Mouse (Mus musculus) intestine, embryonic 15.5 days (tissue): ENCODE measurements around the gene Gal3st4. TPM values are rescaled to one million over a fixed set of nuclear protein-coding genes. Genes with fewer than 3 reads are reported as not detected.
A peak's percentile ranks its signal among the peaks of the same experiment; 100 is the strongest.

Experiments
- ATAC-seq: fragments of 200-750 bp; cut with Nextera tagmentation; 2 replicates; pipeline ENCODE4 v1.8.0; 2017; ENCODE audit warnings: moderate TSS enrichment, moderate library complexity
- H3K27ac ChIP-seq: fragments of 300-500 bp; sonication (generic); 2 replicates; pipeline ENCODE4 v1.5.1; 2015; ENCODE audit warnings: mild to moderate bottlenecking, inconsistent platforms
- H3K27me3 ChIP-seq: fragments of 300-500 bp; sonication (generic); replicated peaks from 2 replicates; pipeline ENCODE4 v1.6.1; 2015; ENCODE audit warnings: inconsistent platforms
- H3K36me3 ChIP-seq: fragments of 300-500 bp; sonication (generic); 2 replicates; pipeline ENCODE4 v1.6.1; 2015; ENCODE audit warnings: inconsistent platforms
- H3K4me1 ChIP-seq: fragments of 300-500 bp; sonication (generic); replicated peaks from 2 replicates; pipeline ENCODE4 v1.6.1; 2015; ENCODE audit warnings: inconsistent platforms
- H3K4me2 ChIP-seq: fragments of 300-500 bp; sonication (generic); replicated peaks from 2 replicates; pipeline ENCODE4 v1.6.1; 2015; ENCODE audit warnings: mild to moderate bottlenecking, inconsistent platforms
- H3K4me3 ChIP-seq: fragments of 300-500 bp; sonication (generic); replicated peaks from 2 replicates; pipeline ENCODE4 v1.5.1; 2015; ENCODE audit warnings: inconsistent platforms
- H3K9ac ChIP-seq: fragments of 300-500 bp; sonication (generic); 2 replicates; pipeline ENCODE4 v1.6.1; 2015; ENCODE audit warnings: inconsistent platforms
- H3K9me3 ChIP-seq: fragments of 300-500 bp; sonication (generic); 2 replicates; pipeline ENCODE4 v1.6.1; 2016; ENCODE audit warnings: inconsistent platforms
- WGBS: fragments of 180-500 bp; shearing (Covaris S2); methylation state at CpG from one replicate; pipeline ENCODE4 v1.1.7; 2015; 5-methylcytosine and 5-hydroxymethylcytosine counted together
- polyA plus RNA-seq: library from polyadenylated mRNA; unstranded; fragments of >200 nt; fragmentation: Nextera tagmentation; extraction: Ambion mirVana; gene quantifications from 2 replicates; pipeline ENCODE4 v1.2.1, GENCODE M21; 2015

Gene Gal3st4
- polyA plus RNA-seq, 1 experiment from 2014 or later, result 1.0 TPM

GRCm38 (mm10) chr5:138260051-138260450 lies 12.6 kb downstream of the Gal3st4 start:
- H3K9me3 ChIP-seq, result no peaks in the 10 kb centered on the region
- no peak overlapping the region for H3K4me3 ChIP-seq
- ATAC-seq, result no peak
- no peak overlapping the region for H3K4me2 ChIP-seq
- no peaks in the 10 kb centered on the region for H3K27me3 ChIP-seq
- H3K27ac ChIP-seq, result no peak overlapping the region
- WGBS, result 71% methylated on average over 10 of the region's 10 CpGs
- H3K4me1 ChIP-seq, result peaks cover 23% of the 10 kb centered on the region
- peaks cover 19% of the 10 kb centered on the region for H3K36me3 ChIP-seq
- peak overlapping the region; percentile 24 for H3K9ac ChIP-seq

- Histone ChIP-seq H3K27ac (no peak overlapping the region), H3K9me3 (no peaks in the 10 kb centered on the region), H3K4me2 (no peak overlapping the region), H3K36me3 (peaks cover 19% of the 10 kb centered on the region), H3K4me3 (no peak overlapping the region), H3K27me3 (no peaks in the 10 kb centered on the region), H3K4me1 (peaks cover 23% of the 10 kb centered on the region), H3K9ac (no peak overlapping the region)
- no peak for ATAC-seq
- WGBS, result 46% methylated on average over 7 of the region's 7 CpGs
These were observed 13.6 kb downstream of the Gal3st4 start for GRCm38 (mm10) chr5:138258993-138259392.

GRCm38 (mm10) chr5:138258542-138258941 lies 14.1 kb downstream of the Gal3st4 start:
- no peak overlapping the region for H3K4me3 ChIP-seq
- WGBS, result 74% methylated on average over 6 of the region's 6 CpGs
- H3K4me2 ChIP-seq, result no peak overlapping the region
- no peak overlapping the region for H3K27ac ChIP-seq
- peaks cover 23% of the 10 kb centered on the region for H3K4me1 ChIP-seq
- no peak for ATAC-seq
- no peak overlapping the region for H3K9ac ChIP-seq
- no peaks in the 10 kb centered on the region for H3K9me3 ChIP-seq
- no peaks in the 10 kb centered on the region for H3K27me3 ChIP-seq
- H3K36me3 ChIP-seq, result peaks cover 19% of the 10 kb centered on the region

- Histone ChIP-seq H3K4me1 (peaks cover 21% of the 10 kb centered on the region), H3K27ac (no peak overlapping the region), H3K27me3 (no peaks in the 10 kb centered on the region), H3K36me3 (peaks cover 19% of the 10 kb centered on the region), H3K9ac (no peak overlapping the region), H3K4me2 (no peak overlapping the region), H3K9me3 (no peaks in the 10 kb centered on the region), H3K4me3 (no peak overlapping the region)
- no peak for ATAC-seq
- 74% methylated on average over 3 of the region's 3 CpGs for WGBS
These were observed 14.6 kb downstream of the Gal3st4 start for GRCm38 (mm10) chr5:138258078-138258477.

GRCm38 (mm10) chr5:138257585-138257978 lies 15.1 kb downstream of the Gal3st4 start:
- Histone ChIP-seq H3K4me1 (peaks cover 16% of the 10 kb centered on the region), H3K4me3 (no peak overlapping the region), H3K9ac (no peak overlapping the region), H3K36me3 (peaks cover 19% of the 10 kb centered on the region), H3K27me3 (no peaks in the 10 kb centered on the region), H3K4me2 (no peak overlapping the region), H3K27ac (no peak overlapping the region), H3K9me3 (no peaks in the 10 kb centered on the region)
- WGBS, result 87% methylated on average over 4 of the region's 4 CpGs
- ATAC-seq, result no peak

GRCm38 (mm10) chr5:138256966-138257584 lies 15.6 kb downstream of the Gal3st4 start:
- H3K4me2 ChIP-seq, result 0 out of 2 replicates have a peak overlapping the region, but pooled peaks have one; percentile 84
- WGBS, result 87% methylated on average over 10 of the region's 10 CpGs
- ATAC-seq, result no peak
- H3K9me3 ChIP-seq, result no peaks in the 10 kb centered on the region
- peaks cover 19% of the 10 kb centered on the region for H3K36me3 ChIP-seq
- H3K4me1 ChIP-seq, result peaks cover 11% of the 10 kb centered on the region
- H3K27ac ChIP-seq, result no peak overlapping the region
- H3K9ac ChIP-seq, result no peak overlapping the region
- no peak overlapping the region for H3K4me3 ChIP-seq
- no peaks in the 10 kb centered on the region for H3K27me3 ChIP-seq

GRCm38 (mm10) chr5:138256094-138256467 lies 16.6 kb downstream of the Gal3st4 start:
- H3K36me3 ChIP-seq, result peaks cover 14% of the 10 kb centered on the region
- peak; percentile 37 for ATAC-seq
- H3K27me3 ChIP-seq, result no peaks in the 10 kb centered on the region
- H3K4me2 ChIP-seq, result peak overlapping the region; percentile 84
- no peaks in the 10 kb centered on the region for H3K9me3 ChIP-seq
- peak overlapping the region; percentile 52 for H3K4me3 ChIP-seq
- H3K27ac ChIP-seq, result peak overlapping the region; percentile 70
- peak overlapping the region; percentile 65 for H3K9ac ChIP-seq
- WGBS, result 14% methylated on average over 7 of the region's 7 CpGs
- peaks cover 9% of the 10 kb centered on the region; the same call in 1 of the 2 replicates for H3K4me1 ChIP-seq

- H3K4me2 ChIP-seq, result peak within 1 kb of the TSS; percentile 84
- peak; percentile 100 for ATAC-seq
- peak within 1 kb of the TSS; percentile 52 for H3K4me3 ChIP-seq
- peak within 1 kb of the TSS; percentile 65 for H3K9ac ChIP-seq
- H3K27me3 ChIP-seq, result no peaks in the 10 kb centered on the region
- H3K36me3 ChIP-seq, result peaks cover 9% of the 10 kb centered on the region
- under 1% methylated on average over 38 of the region's 38 CpGs for WGBS
- H3K27ac ChIP-seq, result peak within 1 kb of the TSS; percentile 70
- no peaks in the 10 kb centered on the region for H3K9me3 ChIP-seq
- H3K4me1 ChIP-seq, result peaks cover 6% of the 10 kb centered on the region; the same call in 1 of the 2 replicates
These were observed 17.1 kb downstream of the Gal3st4 start, which contains the start of gene Lamtor4 for GRCm38 (mm10) chr5:138255353-138256093. Gene Lamtor4 (plus strand): TSS chr5:138255482.

GRCm38 (mm10) chr5:138253061-138253460 lies 19.6 kb downstream of the Gal3st4 start:
- H3K36me3 ChIP-seq, result 0 out of 2 replicates have a peak, but pooled peaks cover 5% of the 10 kb centered on the region
- no peak overlapping the region for H3K4me2 ChIP-seq
- no peak overlapping the region for H3K4me3 ChIP-seq
- H3K4me1 ChIP-seq, result peaks cover 5% of the 10 kb centered on the region; the same call in 1 of the 2 replicates
- H3K9me3 ChIP-seq, result no peaks in the 10 kb centered on the region
- 92% methylated on average over 3 of the region's 3 CpGs for WGBS
- H3K27ac ChIP-seq, result no peak overlapping the region
- ATAC-seq, result no peak
- H3K9ac ChIP-seq, result no peak overlapping the region
- no peaks in the 10 kb centered on the region for H3K27me3 ChIP-seq

GRCm38 (mm10) chr5:138251144-138251543 lies 21.5 kb downstream of the Gal3st4 start:
- Histone ChIP-seq H3K27me3 (no peaks in the 10 kb centered on the region), H3K4me3 (no peak overlapping the region), H3K4me2 (no peak overlapping the region), H3K9ac (no peak overlapping the region), H3K9me3 (no peaks in the 10 kb centered on the region), H3K36me3 (no peaks in the 10 kb centered on the region), H3K4me1 (peaks cover 4% of the 10 kb centered on the region; the same call in 1 of the 2 replicates), H3K27ac (no peak overlapping the region)
- ATAC-seq, result no peak
- WGBS, result 84% methylated on average over 12 of the region's 12 CpGs

GRCm38 (mm10) chr5:138241511-138241910 lies 31.1 kb downstream of the Gal3st4 start:
- H3K36me3 ChIP-seq, result no peaks in the 10 kb centered on the region
- no peaks in the 10 kb centered on the region for H3K9me3 ChIP-seq
- ATAC-seq, result no peak
- H3K9ac ChIP-seq, result no peak overlapping the region
- H3K4me3 ChIP-seq, result no peak overlapping the region
- no peak overlapping the region for H3K4me2 ChIP-seq
- no peak overlapping the region for H3K27ac ChIP-seq
- 20% methylated on average over 2 of the region's 2 CpGs for WGBS
- H3K4me1 ChIP-seq, result no peaks in the 10 kb centered on the region
- H3K27me3 ChIP-seq, result no peaks in the 10 kb centered on the region

GRCm38 (mm10) chr5:138234224-138234623 lies 38.4 kb downstream of the Gal3st4 start:
- Histone ChIP-seq H3K36me3 (no peaks in the 10 kb centered on the region), H3K9me3 (no peaks in the 10 kb centered on the region), H3K4me1 (no peaks in the 10 kb centered on the region), H3K4me3 (no peak overlapping the region), H3K9ac (no peak overlapping the region), H3K4me2 (no peak overlapping the region), H3K27me3 (no peaks in the 10 kb centered on the region), H3K27ac (no peak overlapping the region)
- peak; percentile 51; the same call in 1 of the 2 replicates for ATAC-seq
